Mouse (Mus musculus) neural tube, embryonic 13.5 days (tissue): ENCODE measurements around the gene Sh3pxd2a. TPM values are rescaled to one million over a fixed set of nuclear protein-coding genes. Genes with fewer than 3 reads are reported as not detected.

ENCODE experiments used
- ATAC-seq: fragments of 200-750 bp; cut with Nextera tagmentation; 2 replicates; pipeline ENCODE4 v1.8.0; 2017; ENCODE audit warnings: low read depth, mild to moderate bottlenecking, moderate TSS enrichment, moderate library complexity
- H3K27ac ChIP-seq: fragments of 300-500 bp; sonication (generic); replicated peaks from 2 replicates; pipeline ENCODE4 v1.5.1; 2015; ENCODE audit warnings: moderate library complexity, mild to moderate bottlenecking, inconsistent platforms
- H3K27me3 ChIP-seq: fragments of 300-500 bp; sonication (generic); 2 replicates; pipeline ENCODE4 v1.6.1; 2015; ENCODE audit warnings: mild to moderate bottlenecking, inconsistent platforms
- H3K36me3 ChIP-seq: fragments of 300-500 bp; sonication (generic); 2 replicates; pipeline ENCODE4 v1.6.1; 2015; ENCODE audit warnings: mild to moderate bottlenecking, inconsistent platforms
- H3K4me1 ChIP-seq: fragments of 300-500 bp; sonication (generic); replicated peaks from 2 replicates; pipeline ENCODE4 v1.6.1; 2015; ENCODE audit warnings: inconsistent platforms
- H3K4me2 ChIP-seq: fragments of 300-500 bp; sonication (generic); 2 replicates; pipeline ENCODE4 v1.6.1; 2015; ENCODE audit warnings: inconsistent platforms, mild to moderate bottlenecking, moderate library complexity
- H3K4me3 ChIP-seq: fragments of 300-500 bp; sonication (generic); 2 replicates; pipeline ENCODE4 v1.5.1; 2015; ENCODE audit warnings: mild to moderate bottlenecking, inconsistent platforms
- H3K9ac ChIP-seq: fragments of 300-500 bp; sonication (generic); 2 replicates; pipeline ENCODE4 v1.6.1; 2015; ENCODE audit warnings: moderate library complexity, mild to moderate bottlenecking, inconsistent platforms
- H3K9me3 ChIP-seq: fragments of 300-500 bp; sonication (generic); 2 replicates; pipeline ENCODE4 v1.6.1; 2016; ENCODE audit warnings: inconsistent platforms
- WGBS: fragments of 180-500 bp; shearing (Covaris S2); methylation state at CpG from one replicate; pipeline ENCODE4 v1.1.7; 2015; 5-methylcytosine and 5-hydroxymethylcytosine counted together
- polyA plus RNA-seq: library from polyadenylated mRNA; unstranded; fragments of >200 nt; fragmentation: Nextera tagmentation; extraction: Ambion mirVana; gene quantifications from 2 replicates; pipeline ENCODE4 v1.2.1, GENCODE M21; 2015

Sh3pxd2a gene
- polyA plus RNA-seq, 1 experiment from 2014 or later: 3.2 TPM

DNA sequence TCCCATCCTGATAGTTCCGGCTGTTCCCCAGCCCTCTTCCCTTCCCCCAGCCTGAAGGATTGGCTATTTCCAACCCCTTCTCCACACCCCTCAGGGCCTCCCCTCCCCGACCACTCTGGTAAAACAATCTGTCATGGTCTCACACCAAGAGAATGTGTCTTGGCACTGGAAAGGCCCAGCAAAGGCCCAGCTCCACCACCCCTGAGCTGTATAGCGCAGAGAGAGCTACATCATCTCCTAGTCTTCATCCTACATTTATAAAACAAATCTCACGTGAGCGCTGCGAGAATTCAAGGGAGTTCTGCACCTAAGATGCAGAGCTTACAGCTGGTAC lies 21.9 kb downstream of the Sh3pxd2a start:
- no peak overlapping the region for H3K4me3 ChIP-seq
- H3K27ac ChIP-seq: no peak overlapping the region
- no peak overlapping the region for H3K4me2 ChIP-seq
- ATAC-seq: no peak
- H3K27me3 ChIP-seq: no peaks in the 10 kb centered on the region
- peaks cover 61% of the 10 kb centered on the region for H3K4me1 ChIP-seq
- H3K9me3 ChIP-seq: no peaks in the 10 kb centered on the region
- WGBS: 75% methylated on average over 6 of the region's 6 CpGs
- no peaks in the 10 kb centered on the region for H3K36me3 ChIP-seq
- no peak overlapping the region for H3K9ac ChIP-seq

DNA sequence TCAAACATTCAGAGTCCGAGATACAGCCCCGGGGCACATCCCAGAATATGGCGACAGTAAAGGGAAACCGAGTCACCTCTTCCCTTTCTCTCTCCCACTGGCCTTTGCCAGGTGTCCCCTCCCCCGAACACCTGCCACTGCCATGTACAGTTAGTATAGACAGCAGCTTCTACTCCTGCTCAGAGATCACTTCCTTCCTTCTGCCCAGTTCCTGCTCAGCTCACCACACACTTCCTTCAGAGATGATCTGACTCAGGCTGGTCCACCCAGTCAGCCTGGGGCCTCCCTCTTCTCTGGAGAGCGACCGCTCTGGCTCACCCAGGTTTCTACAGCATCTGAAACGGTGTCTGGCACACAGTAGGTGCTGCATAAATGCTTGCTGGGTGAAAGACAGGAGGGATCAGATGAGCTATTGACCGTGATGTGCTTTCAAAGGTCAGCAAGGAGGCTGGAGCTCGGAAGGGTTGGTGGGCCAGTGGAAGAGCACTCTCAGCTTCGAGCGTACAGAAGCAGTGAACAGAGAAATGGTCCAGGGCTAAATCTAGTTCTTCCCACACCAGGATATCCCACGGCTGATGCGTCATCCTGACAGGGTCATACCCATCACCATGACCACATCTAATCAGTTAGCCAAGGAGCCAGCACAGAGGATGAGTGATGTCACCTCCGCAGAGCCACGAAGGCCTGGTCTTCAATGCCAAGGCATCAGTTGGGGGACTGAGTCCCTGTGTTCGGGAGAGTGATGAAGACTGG lies 22.5 kb downstream of the Sh3pxd2a start:
- no peaks in the 10 kb centered on the region for H3K9me3 ChIP-seq
- H3K36me3 ChIP-seq: no peaks in the 10 kb centered on the region
- H3K4me2 ChIP-seq: no peak overlapping the region
- WGBS: 75% methylated on average over 17 of the region's 17 CpGs
- no peaks in the 10 kb centered on the region for H3K27me3 ChIP-seq
- H3K4me1 ChIP-seq: peaks cover 55% of the 10 kb centered on the region
- no peak for ATAC-seq
- H3K27ac ChIP-seq: no peak overlapping the region
- H3K4me3 ChIP-seq: no peak overlapping the region
- H3K9ac ChIP-seq: no peak overlapping the region

- Histone ChIP-seq H3K9ac (no peak overlapping the region), H3K4me2 (no peak overlapping the region), H3K36me3 (no peaks in the 10 kb centered on the region), H3K4me1 (peaks cover 51% of the 10 kb centered on the region), H3K9me3 (no peaks in the 10 kb centered on the region), H3K27me3 (no peaks in the 10 kb centered on the region), H3K27ac (no peak overlapping the region), H3K4me3 (no peak overlapping the region)
- no peak for ATAC-seq
- 86% methylated on average over 4 of the region's 4 CpGs for WGBS
Observed at GRCm38 (mm10) chr19:47440967-47441366, 23.2 kb downstream of the Sh3pxd2a start.

GRCm38 (mm10) chr19:47440435-47440803 lies 23.8 kb downstream of the Sh3pxd2a start:
- Histone ChIP-seq H3K36me3 (no peaks in the 10 kb centered on the region), H3K4me3 (no peak overlapping the region), H3K4me2 (no peak overlapping the region), H3K27ac (no peak overlapping the region), H3K27me3 (no peaks in the 10 kb centered on the region), H3K9me3 (no peaks in the 10 kb centered on the region), H3K9ac (no peak overlapping the region), H3K4me1 (peaks cover 47% of the 10 kb centered on the region)
- WGBS: 96% methylated on average over 7 of the region's 7 CpGs
- ATAC-seq: no peak

DNA sequence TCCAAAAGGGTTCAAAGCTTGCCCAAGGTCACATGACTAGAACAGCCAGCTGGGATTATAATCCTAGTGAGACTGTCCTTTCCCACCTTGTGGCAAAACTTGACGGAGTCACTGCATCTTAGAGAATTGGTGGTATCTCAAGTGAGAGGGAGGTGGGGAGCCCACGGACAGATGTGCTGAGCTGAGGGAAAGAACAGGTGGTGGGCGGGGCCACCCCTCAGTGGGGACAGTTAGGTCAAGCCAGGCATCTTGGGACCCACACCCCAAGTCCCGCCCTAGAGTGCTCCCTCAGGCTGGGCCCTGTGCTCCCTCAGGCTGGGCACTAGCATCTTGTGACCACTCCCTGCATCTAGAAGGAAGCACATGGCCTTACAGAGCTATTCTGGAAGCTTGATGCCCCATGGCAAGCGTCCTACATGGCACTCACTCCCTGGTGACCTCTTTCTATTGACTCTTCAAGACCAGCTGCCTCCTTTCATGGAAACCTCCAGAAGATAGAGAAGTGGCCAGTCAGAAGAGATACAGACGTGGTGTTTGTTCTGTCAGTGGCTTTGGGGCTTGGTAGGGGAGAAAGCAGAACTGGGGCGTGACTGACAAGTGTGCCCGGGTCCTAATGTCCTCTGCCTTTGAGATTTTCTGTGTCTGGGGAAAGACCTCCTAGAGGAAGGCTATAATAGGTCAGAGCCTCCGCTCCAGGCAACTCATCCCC lies 24.3 kb downstream of the Sh3pxd2a start:
- no peak for ATAC-seq
- Histone ChIP-seq H3K27me3 (no peaks in the 10 kb centered on the region), H3K4me1 (peaks cover 42% of the 10 kb centered on the region), H3K9ac (no peak overlapping the region), H3K9me3 (no peaks in the 10 kb centered on the region), H3K36me3 (no peaks in the 10 kb centered on the region), H3K4me2 (no peak overlapping the region), H3K27ac (no peak overlapping the region), H3K4me3 (no peak overlapping the region)
- 87% methylated on average over 9 of the region's 9 CpGs for WGBS

DNA sequence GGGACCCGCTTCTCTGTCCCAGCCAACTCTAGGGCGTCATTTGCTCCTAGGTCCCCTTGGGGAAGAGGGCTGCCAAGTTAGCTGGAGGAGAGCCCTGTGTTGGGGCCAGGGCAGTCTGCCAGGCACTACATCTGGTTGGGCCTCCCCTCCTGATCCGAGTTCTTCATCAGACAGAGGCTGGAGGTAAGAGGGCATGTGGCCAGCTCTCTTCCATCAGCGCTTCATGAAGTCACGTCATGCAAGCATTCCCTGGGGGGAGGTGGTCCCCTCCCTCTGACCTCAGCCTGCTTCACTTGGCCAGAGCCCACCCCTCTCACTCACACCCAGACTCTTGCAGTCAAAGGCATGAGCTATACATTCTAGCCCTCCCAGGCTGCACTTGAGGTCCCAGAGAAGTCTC lies 25.8 kb downstream of the Sh3pxd2a start:
- H3K4me2 ChIP-seq: no peak overlapping the region
- H3K4me1 ChIP-seq: peaks cover 29% of the 10 kb centered on the region
- H3K36me3 ChIP-seq: no peaks in the 10 kb centered on the region
- ATAC-seq: peak; percentile 37; the same call in 1 of the 2 replicates
- H3K27ac ChIP-seq: 0 out of 2 replicates have a peak overlapping the region, but pooled peaks have one; percentile 0
- H3K9ac ChIP-seq: no peak overlapping the region
- H3K4me3 ChIP-seq: no peak overlapping the region
- H3K9me3 ChIP-seq: no peaks in the 10 kb centered on the region
- 51% methylated on average over 5 of the region's 5 CpGs for WGBS
- no peaks in the 10 kb centered on the region for H3K27me3 ChIP-seq

DNA sequence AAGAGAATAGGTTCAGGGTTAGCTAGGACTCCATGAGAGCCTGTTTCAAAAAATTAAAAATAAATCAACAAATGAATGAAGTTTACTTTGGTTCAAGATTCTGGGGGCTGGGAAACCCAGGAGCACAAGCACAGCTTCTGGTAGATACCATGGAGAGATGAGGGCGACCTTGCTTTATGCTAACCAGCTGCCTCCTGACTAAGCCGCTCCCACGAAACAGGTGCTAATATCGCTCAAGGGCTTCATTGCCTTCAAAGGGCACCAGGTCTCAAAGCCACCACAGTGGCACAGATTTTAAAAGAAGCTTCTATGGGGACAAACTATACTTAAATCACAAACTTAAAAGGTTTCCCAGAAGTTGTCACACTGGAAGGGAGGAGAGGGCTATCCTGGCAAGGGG lies 27.2 kb downstream of the Sh3pxd2a start:
- 91% methylated on average over 4 of the region's 4 CpGs for WGBS
- ATAC-seq: no peak
- no peaks in the 10 kb centered on the region for H3K27me3 ChIP-seq

GRCm38 (mm10) chr19:47436236-47436635 lies 28.0 kb downstream of the Sh3pxd2a start:
- H3K4me2 ChIP-seq: no peak overlapping the region
- no peaks in the 10 kb centered on the region for H3K27me3 ChIP-seq
- 86% methylated on average over 8 of the region's 8 CpGs for WGBS
- H3K9ac ChIP-seq: no peak overlapping the region
- H3K4me3 ChIP-seq: no peak overlapping the region
- no peak for ATAC-seq
- no peak overlapping the region for H3K27ac ChIP-seq
- no peaks in the 10 kb centered on the region for H3K36me3 ChIP-seq
- H3K9me3 ChIP-seq: no peaks in the 10 kb centered on the region
- peaks cover 24% of the 10 kb centered on the region for H3K4me1 ChIP-seq

More for the DNA sequence above, 27.2 kb downstream of the Sh3pxd2a start:
- H3K4me2 ChIP-seq: no peak overlapping the region
- peaks cover 26% of the 10 kb centered on the region for H3K4me1 ChIP-seq
- H3K4me3 ChIP-seq: no peak overlapping the region
- no peak overlapping the region for H3K27ac ChIP-seq
- no peaks in the 10 kb centered on the region for H3K36me3 ChIP-seq
- H3K9ac ChIP-seq: no peak overlapping the region
- no peaks in the 10 kb centered on the region for H3K9me3 ChIP-seq

DNA sequence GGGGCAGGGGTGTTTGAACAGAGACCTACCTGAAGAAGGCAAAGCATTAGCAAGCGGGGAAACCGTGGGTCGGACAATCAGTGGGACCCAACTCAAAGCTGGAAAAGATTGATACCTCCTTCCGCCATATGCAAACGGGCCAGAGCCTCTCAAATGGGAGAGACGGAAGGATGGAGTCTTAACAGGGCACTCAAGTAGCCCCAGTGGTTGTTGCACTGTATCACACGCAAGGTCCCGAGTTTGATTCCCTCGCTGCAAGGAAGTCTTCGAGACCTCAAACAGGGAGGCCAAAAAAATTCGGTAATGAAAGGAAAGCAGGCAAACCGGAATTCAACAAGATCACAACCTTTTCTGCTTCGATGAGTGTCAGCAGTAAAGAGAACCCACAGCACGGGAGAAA lies 29.5 kb downstream of the Sh3pxd2a start:
- no peaks in the 10 kb centered on the region for H3K27me3 ChIP-seq
- 97% methylated on average over 14 of the region's 14 CpGs for WGBS
- H3K4me3 ChIP-seq: no peak overlapping the region
- H3K4me2 ChIP-seq: no peak overlapping the region
- ATAC-seq: no peak
- no peaks in the 10 kb centered on the region for H3K9me3 ChIP-seq
- H3K36me3 ChIP-seq: no peaks in the 10 kb centered on the region
- H3K27ac ChIP-seq: no peak overlapping the region
- H3K9ac ChIP-seq: no peak overlapping the region
- peaks cover 24% of the 10 kb centered on the region for H3K4me1 ChIP-seq

GRCm38 (mm10) chr19:47432339-47432738 lies 31.9 kb downstream of the Sh3pxd2a start:
- Histone ChIP-seq H3K4me2 (no peak overlapping the region), H3K9me3 (no peaks in the 10 kb centered on the region), H3K36me3 (no peaks in the 10 kb centered on the region), H3K9ac (no peak overlapping the region), H3K4me3 (no peak overlapping the region), H3K27ac (no peak overlapping the region), H3K27me3 (no peaks in the 10 kb centered on the region), H3K4me1 (peaks cover 34% of the 10 kb centered on the region)
- 52% methylated on average over 10 of the region's 10 CpGs for WGBS
- no peak for ATAC-seq

DNA sequence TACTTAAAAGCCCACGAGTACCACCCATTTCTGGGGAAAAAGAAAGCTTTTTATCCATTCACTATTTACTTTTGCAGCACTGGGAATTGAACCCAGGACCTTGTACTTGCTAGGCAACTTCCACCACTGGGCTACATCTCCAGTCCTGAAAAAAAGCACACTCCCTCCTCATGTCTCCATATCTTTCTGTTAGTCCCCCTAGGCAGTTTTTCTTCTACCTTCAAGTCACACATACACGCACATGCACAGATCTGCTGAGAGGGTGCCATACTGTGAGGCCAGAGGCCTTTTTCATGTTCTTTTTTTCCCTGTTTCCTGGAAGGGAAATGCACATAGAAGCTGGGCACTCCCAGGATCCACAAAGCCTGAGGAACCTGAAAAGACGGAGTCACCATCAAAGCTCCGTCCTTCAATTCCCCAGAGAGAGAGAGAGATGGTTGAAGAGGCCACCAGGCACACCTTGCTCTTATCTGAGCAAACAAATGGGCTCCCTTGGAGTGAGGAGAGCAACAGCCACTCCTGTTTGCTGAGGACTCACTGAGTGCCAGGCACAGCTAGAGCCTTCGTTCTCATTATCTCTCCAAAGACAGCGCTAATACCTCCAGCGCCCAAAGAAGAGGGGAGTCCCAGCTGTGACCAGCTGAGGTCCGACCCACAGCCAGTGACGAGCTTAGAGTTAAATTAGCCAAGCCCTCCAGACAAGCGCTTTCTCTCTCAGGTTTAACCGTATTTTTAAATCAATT lies 32.8 kb downstream of the Sh3pxd2a start:
- Histone ChIP-seq H3K27me3 (no peaks in the 10 kb centered on the region), H3K27ac (no peak overlapping the region), H3K9me3 (no peaks in the 10 kb centered on the region), H3K4me3 (no peak overlapping the region), H3K4me2 (no peak overlapping the region), H3K9ac (no peak overlapping the region), H3K4me1 (peaks cover 36% of the 10 kb centered on the region), H3K36me3 (no peaks in the 10 kb centered on the region)
- ATAC-seq: no peak
- 62% methylated on average over 11 of the region's 11 CpGs for WGBS

GRCm38 (mm10) chr19:47430160-47430559 lies 34.0 kb downstream of the Sh3pxd2a start:
- H3K36me3 ChIP-seq: no peaks in the 10 kb centered on the region
- no peak overlapping the region for H3K9ac ChIP-seq
- no peak overlapping the region for H3K4me2 ChIP-seq
- WGBS: 93% methylated on average over 2 of the region's 2 CpGs
- H3K9me3 ChIP-seq: no peaks in the 10 kb centered on the region
- ATAC-seq: no peak
- no peak overlapping the region for H3K4me3 ChIP-seq
- H3K27ac ChIP-seq: no peak overlapping the region
- H3K27me3 ChIP-seq: no peaks in the 10 kb centered on the region
- peaks cover 31% of the 10 kb centered on the region for H3K4me1 ChIP-seq
